Comparison of ENCODE assay signal across 11 mouse cellular contexts in the genomic region with DNA sequence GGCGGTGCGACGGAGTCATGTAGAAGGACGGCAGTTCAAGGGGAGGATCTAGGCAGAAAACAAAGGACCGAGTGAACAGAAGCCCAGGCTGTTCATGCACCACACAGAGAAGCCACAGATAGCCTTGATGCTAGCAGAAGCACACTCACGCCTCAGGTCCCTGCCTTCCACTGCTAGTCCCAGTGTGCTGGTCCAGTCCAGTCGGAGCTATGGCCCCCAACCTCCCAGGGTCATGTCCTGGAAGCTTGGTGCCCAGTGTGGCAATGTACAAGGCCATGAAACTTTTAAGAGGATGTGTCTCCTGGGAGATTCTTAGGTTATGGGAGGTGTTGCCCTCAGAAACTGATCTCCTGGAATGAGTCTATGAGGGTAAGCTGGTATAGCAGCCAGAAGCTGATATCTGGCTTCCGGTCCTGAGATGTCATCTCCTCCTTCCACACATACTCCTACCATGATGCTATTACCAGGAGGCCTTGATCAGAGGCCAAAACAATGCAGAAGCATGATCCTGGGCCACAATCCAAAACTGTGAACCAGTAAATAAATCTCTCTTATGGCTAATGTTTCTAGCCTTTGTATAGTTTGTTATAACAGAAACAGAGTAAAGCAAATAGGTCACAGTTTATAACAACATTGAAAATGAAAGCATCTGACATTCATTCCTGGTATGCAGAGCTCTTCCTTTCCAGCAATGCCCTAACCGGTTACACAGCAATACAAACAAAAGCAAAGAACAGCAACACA. TPM values are rescaled to one million over a fixed set of nuclear protein-coding genes. Genes with fewer than 3 reads are reported as not detected.
DNase-seq lines count a peak whose midpoint lies in the region; ATAC-seq and TF ChIP-seq lines count a peak whose summit lies in the region.
"Had no signal": no experiment of that assay in that cellular context is flagged by ENCODE, and none has a peak within 500 bp of the region (broad histone marks: within the 10 kb centered on the region; RNA-seq: fewer than 3 reads in every experiment).

No protein-coding gene starts in this region.

- no peak overlapping the region for H3K4me3 ChIP-seq in embryonic facial prominence, embryonic 14.5 days (ENCODE audit: low read depth, low read length)
- no peak overlapping the region for H3K4me3 ChIP-seq in embryonic facial prominence, embryonic 10.5 days
- H3K4me3 ChIP-seq in liver, adult 2 months (ENCODE audit: insufficient read depth, low read depth, low read length): no peak overlapping the region
- H3K4me3 ChIP-seq in forebrain, embryonic 12.5 days (replicated peaks): no peak overlapping the region
- no peak overlapping the region for H3K4me3 ChIP-seq in forebrain, embryonic 11.5 days (ENCODE audit: low read depth, low read length)

- WGBS in embryonic facial prominence, embryonic 14.5 days: 82% methylated on average over 9 of the region's 9 CpGs
- 87% methylated on average over 9 of the region's 9 CpGs for whole genome bisulfite sequencing in embryonic facial prominence, embryonic 10.5 days
- 83% methylated on average over 9 of the region's 9 CpGs for WGBS in liver, adult 2 months
- 86% methylated on average over 9 of the region's 9 CpGs for WGBS in forebrain, embryonic 12.5 days
- 90% methylated on average over 9 of the region's 9 CpGs for WGBS in forebrain, embryonic 11.5 days

- H3K9ac ChIP-seq in embryonic facial prominence, embryonic 14.5 days (ENCODE audit: low read depth, low read length): no peak overlapping the region
- H3K9ac ChIP-seq in liver, adult 2 months (ENCODE audit: low read depth, low read length): no peak overlapping the region
- no peak overlapping the region for H3K9ac ChIP-seq in forebrain, embryonic 12.5 days
- H3K9ac ChIP-seq in forebrain, embryonic 11.5 days (ENCODE audit: low read length): no peak overlapping the region
- H3K9ac ChIP-seq: liver, postnatal 0 days had no signal

- DNase-seq in embryonic facial prominence, embryonic 14.5 days (ENCODE audit: low spot score): peak; percentile 27
- DNase-seq in embryonic facial prominence, embryonic 10.5 days (ENCODE audit: low spot score): no peak
- DNase-seq in liver, adult 2 months (ENCODE audit: extremely low read depth, low read depth, low spot score): peak; percentile 29
- DNase-seq in liver: no peak
- DNase-seq in kidney, postnatal 4 days: peak; percentile 29 to 37
- DNase-seq in forebrain, embryonic 11.5 days (ENCODE audit: low spot score): no peak
- DNase-seq: cerebellum, adult 9-11 months; liver, postnatal 0 days had no signal

- H3K9me3 ChIP-seq in embryonic facial prominence, embryonic 14.5 days (ENCODE audit: control insufficient read depth, low read length): no peaks in the 10 kb centered on the region
- H3K9me3 ChIP-seq in embryonic facial prominence, embryonic 10.5 days: no peaks in the 10 kb centered on the region
- H3K9me3 ChIP-seq in forebrain, embryonic 12.5 days: no peaks in the 10 kb centered on the region
- no peaks in the 10 kb centered on the region for H3K9me3 ChIP-seq in forebrain, embryonic 11.5 days (ENCODE audit: control insufficient read depth, low read length)

- no peak overlapping the region for H3K4me2 ChIP-seq in embryonic facial prominence, embryonic 14.5 days (ENCODE audit: low read depth, low read length)
- no peak overlapping the region for H3K4me2 ChIP-seq in forebrain, embryonic 12.5 days
- H3K4me2 ChIP-seq in forebrain, embryonic 11.5 days (ENCODE audit: low read depth, low read length, severe bottlenecking): no peak overlapping the region

- H3K27ac ChIP-seq in embryonic facial prominence, embryonic 14.5 days (replicated peaks; ENCODE audit: low read depth, low read length): no peak overlapping the region
- H3K27ac ChIP-seq in embryonic facial prominence, embryonic 10.5 days (replicated peaks): no peak overlapping the region
- H3K27ac ChIP-seq in liver, adult 2 months (replicated peaks; ENCODE audit: insufficient read depth, low read depth, low read length): no peak overlapping the region
- H3K27ac ChIP-seq in forebrain, embryonic 12.5 days: no peak overlapping the region
- no peak overlapping the region for H3K27ac ChIP-seq in forebrain, embryonic 11.5 days (ENCODE audit: low read depth, low read length)

- H3K36me3 ChIP-seq in embryonic facial prominence, embryonic 14.5 days (ENCODE audit: control insufficient read depth, insufficient read depth, low read length): peaks cover 61% of the 10 kb centered on the region
- H3K36me3 ChIP-seq in embryonic facial prominence, embryonic 10.5 days (replicated peaks): peaks cover 81% of the 10 kb centered on the region
- peaks cover 22% of the 10 kb centered on the region for H3K36me3 ChIP-seq in liver, adult 2 months (ENCODE audit: control insufficient read depth, insufficient read depth, low read length)
- H3K36me3 ChIP-seq in forebrain, embryonic 12.5 days (replicated peaks): peaks cover 24% of the 10 kb centered on the region
- no peaks in the 10 kb centered on the region; the same call in 1 of the 2 replicates for H3K36me3 ChIP-seq in forebrain, embryonic 11.5 days (ENCODE audit: control insufficient read depth, insufficient read depth, low read length)

- H3K27me3 ChIP-seq in embryonic facial prominence, embryonic 14.5 days (replicated peaks; ENCODE audit: control insufficient read depth, insufficient read depth, low read length): no peaks in the 10 kb centered on the region
- no peaks in the 10 kb centered on the region for H3K27me3 ChIP-seq in embryonic facial prominence, embryonic 10.5 days (replicated peaks; ENCODE audit: low read depth, poor library complexity, severe bottlenecking)
- H3K27me3 ChIP-seq in liver, adult 2 months (ENCODE audit: control insufficient read depth, insufficient read depth, low read length): no peaks in the 10 kb centered on the region
- H3K27me3 ChIP-seq in forebrain, embryonic 12.5 days: no peaks in the 10 kb centered on the region
- H3K27me3 ChIP-seq in forebrain, embryonic 11.5 days (ENCODE audit: control insufficient read depth, insufficient read depth, low read length): no peaks in the 10 kb centered on the region

- TF ChIP-seq CTCF in liver, adult 2 months (IDR thresholded peaks at IDR 0.05; ENCODE audit: low read depth, low read length): no peak

- no peaks in the 10 kb centered on the region for H3K79me2 ChIP-seq in liver, adult 2 months (ENCODE audit: control insufficient read depth, insufficient read depth, low read length)

- H3K4me1 ChIP-seq in embryonic facial prominence, embryonic 14.5 days (ENCODE audit: control insufficient read depth, insufficient read depth, low read length): no peaks in the 10 kb centered on the region
- no peaks in the 10 kb centered on the region for H3K4me1 ChIP-seq in embryonic facial prominence, embryonic 10.5 days
- no peaks in the 10 kb centered on the region for H3K4me1 ChIP-seq in liver, adult 2 months (ENCODE audit: control insufficient read depth, insufficient read depth, low read length)
- H3K4me1 ChIP-seq in forebrain, embryonic 12.5 days: no peaks in the 10 kb centered on the region
- H3K4me1 ChIP-seq in forebrain, embryonic 11.5 days (replicated peaks; ENCODE audit: control insufficient read depth, insufficient read depth, low read length): no peaks in the 10 kb centered on the region

- ATAC-seq in embryonic facial prominence, embryonic 14.5 days (ENCODE audit: low read depth): no peak; the same call in 1 of the 2 replicates
- no peak for ATAC-seq in forebrain, embryonic 12.5 days (ENCODE audit: low FRiP score)
- no peak; the same call in 1 of the 2 replicates for ATAC-seq in forebrain, embryonic 11.5 days (replicated peaks; ENCODE audit: low FRiP score)
- ATAC-seq in erythroblast, adult 5-6 weeks (replicated peaks; ENCODE audit: low FRiP score, poor library complexity, severe bottlenecking): no peak
- ATAC-seq: inflammation-experienced regulatory T-cells, adult 6 months; liver, postnatal 0 days had no signal

- TF ChIP-seq POLR2A in liver, adult 2 months (IDR thresholded peaks at IDR 0.05; ENCODE audit: extremely low read depth, insufficient read depth, low read length): no peak

RNA-seq across cellular contexts. Expression of a gene that starts 51.7 kb away (rescaled TPM):
- polyA plus RNA-seq in embryonic facial prominence, embryonic 14.5 days (2014; fragmentation: Nextera tagmentation; extraction: Ambion mirVana): 38.3 and 47.3 TPM in 2 replicates
- polyA plus RNA-seq in embryonic facial prominence, embryonic 10.5 days (2016; fragmentation: Nextera tagmentation; extraction: Ambion mirVana): 42.8 and 45.7 TPM in 2 replicates
- total RNA-seq in liver, adult 2 months (2014; rRNA removed): 16.3 and 18.7 TPM in 2 replicates
- polyA plus RNA-seq in liver, adult 2 months (2012; rRNA removed): 33.3 and 54.3 TPM in 2 replicates
- 43.6 and 48.2 TPM in 2 replicates for polyA plus RNA-seq in forebrain, embryonic 12.5 days (2016; fragmentation: Nextera tagmentation; extraction: Ambion mirVana)
- 42.9 and 44.7 TPM in 2 replicates for polyA plus RNA-seq in forebrain, embryonic 11.5 days (2014; fragmentation: Nextera tagmentation; extraction: Ambion mirVana)
- 0.19 and 0.21 TPM in 2 replicates for total RNA-seq in erythroblast, adult 5-6 weeks (2015; ENCODE audit: low replicate concordance)
- total RNA-seq in erythroblast, adult 5-6 weeks (2017; ENCODE audit: low replicate concordance): 1.2 TPM in 1 of 2 replicates, not detected in the other
- polyA plus RNA-seq: inflammation-experienced regulatory T-cells, adult 6 months had no signal

Comparison
In these comparisons a context has a peak if more than half of its experiments do, and no peak if none do; other contexts are left out.
1. DNase-seq: peak in embryonic facial prominence, embryonic 14.5 days (single experiment), liver, adult 2 months (single experiment) and kidney, postnatal 4 days (2 of 2); none in embryonic facial prominence, embryonic 10.5 days (single experiment), liver (single experiment) and forebrain, embryonic 11.5 days (single experiment).